Mouse (Mus musculus) testis, adult 2 months (tissue): ENCODE data around the gene Cntd1.

Source experiments
- CTCF ChIP-seq: fragments of 200-500 bp; IDR thresholded peaks from 2 replicates; pipeline ENCODE4 v1.5.1; 2012; ENCODE audit warnings: low read depth, mild to moderate bottlenecking, inconsistent platforms, low read length, moderate library complexity; ENCODE audit not compliant: control insufficient read depth, insufficient read depth, insufficient replicate concordance
- POLR2A ChIP-seq: fragments of 200-500 bp; IDR thresholded peaks from 2 replicates; pipeline ENCODE4 v1.6.1; 2012; ENCODE audit warnings: low read depth, mild to moderate bottlenecking, inconsistent platforms, low read length, moderate library complexity; ENCODE audit not compliant: control insufficient read depth

GRCm38 (mm10) chr11:101332537-101332936 is 53.7 kb downstream of the Cntd1 start:
- no peak for TF ChIP-seq CTCF
- TF ChIP-seq POLR2A = no peak
